21 mouse cellular contexts compared by ENCODE assay signal in genomic region chr12:25387791-25388280, GRCm38 (mm10).
"Had no signal": no experiment of that assay in that cellular context is flagged by ENCODE, and none has a peak within 500 bp of the region (broad histone marks: within the 10 kb centered on the region; RNA-seq: fewer than 3 reads in every experiment).

No protein-coding gene starts in this region.

- H3K4me2 ChIP-seq: limb, embryonic 13.5 days; liver, embryonic 13.5 days; midbrain, embryonic 12.5 days; midbrain, embryonic 15.5 days; neural tube, embryonic 13.5 days; stomach, embryonic 15.5 days had no signal

- H3K9me3 ChIP-seq: limb, embryonic 10.5 days; limb, embryonic 13.5 days; liver, embryonic 13.5 days; midbrain, embryonic 12.5 days; midbrain, embryonic 15.5 days; neural tube, embryonic 13.5 days; stomach, embryonic 15.5 days had no signal

- H3K4me3 ChIP-seq: layer of hippocampus, adult 2 months; limb, embryonic 10.5 days; limb, embryonic 13.5 days; liver, embryonic 13.5 days; midbrain, embryonic 12.5 days; midbrain, embryonic 15.5 days; myocyte; neural tube, embryonic 13.5 days; stomach, embryonic 15.5 days had no signal

- ATAC-seq: midbrain, embryonic 15.5 days had no signal

- H3K27ac ChIP-seq: kidney, postnatal 0 days; layer of hippocampus, adult 2 months; limb, embryonic 10.5 days; limb, embryonic 13.5 days; liver, embryonic 13.5 days; midbrain, embryonic 12.5 days; midbrain, embryonic 15.5 days; neural tube, embryonic 13.5 days; stomach, embryonic 15.5 days had no signal

- H3K36me3 ChIP-seq: limb, embryonic 10.5 days; limb, embryonic 13.5 days; liver, embryonic 13.5 days; midbrain, embryonic 12.5 days; midbrain, embryonic 15.5 days; neural tube, embryonic 13.5 days; stomach, embryonic 15.5 days had no signal

- DNase-seq: kidney, postnatal 25 days; layer of hippocampus, adult 9-11 months; liver; liver, embryonic 13.5 days; lung, adult 2 months; lung, postnatal 14 days; lung, postnatal 4 days; right cerebral cortex, adult 18-20 months; right cerebral cortex, postnatal 14 days; right cerebral cortex, postnatal 4 days; spleen, adult 18-20 months; thymus, postnatal 25 days had no signal

- H3K27me3 ChIP-seq: limb, embryonic 13.5 days; liver, embryonic 13.5 days; midbrain, embryonic 12.5 days; midbrain, embryonic 15.5 days; neural tube, embryonic 13.5 days; stomach, embryonic 15.5 days had no signal

- H3K9ac ChIP-seq: limb, embryonic 13.5 days; liver, embryonic 13.5 days; midbrain, embryonic 12.5 days; midbrain, embryonic 15.5 days; neural tube, embryonic 13.5 days; stomach, embryonic 15.5 days had no signal

- H3K4me1 ChIP-seq: limb, embryonic 10.5 days; limb, embryonic 13.5 days; liver, embryonic 13.5 days; midbrain, embryonic 12.5 days; midbrain, embryonic 15.5 days; neural tube, embryonic 13.5 days; stomach, embryonic 15.5 days had no signal
